7 mouse cellular contexts compared by ENCODE assay signal in genomic region chr2:70824838-70825370, GRCm38 (mm10). TPM values are rescaled to one million over a fixed set of nuclear protein-coding genes. Genes with fewer than 3 reads are reported as not detected.
A peak's percentile ranks its signal among the peaks of the same experiment; 100 is the strongest.
DNase-seq lines count a peak whose midpoint lies in the region; ATAC-seq lines count a peak whose summit lies in the region.

No protein-coding gene starts in this region.

- under 1% methylated on average over 41 of the region's 59 CpGs for WGBS in limb, embryonic 11.5 days
- under 1% methylated on average over 52 of the region's 59 CpGs for WGBS in midbrain, embryonic 13.5 days

- H3K4me2 ChIP-seq in limb, embryonic 11.5 days (ENCODE audit: low read depth, severe bottlenecking) = peak overlapping the region; percentile 59
- peak overlapping the region; percentile 64 for H3K4me2 ChIP-seq in midbrain, embryonic 13.5 days (replicated peaks)

- peak; percentile 78 for ATAC-seq in limb, embryonic 11.5 days (ENCODE audit: insufficient number of reproducible peaks, low FRiP score, low TSS enrichment, low read depth)
- ATAC-seq in midbrain, embryonic 13.5 days = peak; percentile 90

- H3K9ac ChIP-seq in limb, embryonic 11.5 days (ENCODE audit: low read length) = peak overlapping the region; percentile 100
- H3K9ac ChIP-seq in midbrain, embryonic 13.5 days (replicated peaks) = peak overlapping the region; percentile 96

- H3K4me3 ChIP-seq in limb, embryonic 11.5 days (ENCODE audit: low read depth, low read length) = peak overlapping the region; percentile 89
- H3K4me3 ChIP-seq in midbrain, embryonic 13.5 days (replicated peaks) = peak overlapping the region; percentile 92

- H3K36me3 ChIP-seq in limb, embryonic 11.5 days (ENCODE audit: control insufficient read depth, insufficient read depth, low read length) = no peaks in the 10 kb centered on the region
- no peaks in the 10 kb centered on the region for H3K36me3 ChIP-seq in midbrain, embryonic 13.5 days

- DNase-seq in T-cell, adult 2 months (ENCODE audit: low spot score) = peak; percentile 75
- DNase-seq in cerebellum, postnatal 10 days = peak; percentile 74 to 79
- peak; percentile 68 for DNase-seq in frontal cortex, postnatal 36 days (ENCODE audit: low spot score in 2 of 2)
- peak; percentile 80 for DNase-seq in induced T-regulatory cell, adult 2 months (ENCODE audit: low read depth)
- peak; percentile 86 for DNase-seq in limb, embryonic 11.5 days (ENCODE audit: low spot score)
- DNase-seq in skeletal muscle tissue, adult 2 months (ENCODE audit: low read depth, low spot score) = peak; percentile 46

- no peaks in the 10 kb centered on the region for H3K4me1 ChIP-seq in limb, embryonic 11.5 days (ENCODE audit: control insufficient read depth, insufficient read depth, low read length)
- H3K4me1 ChIP-seq in midbrain, embryonic 13.5 days (replicated peaks) = peaks cover 22% of the 10 kb centered on the region

- peak overlapping the region; percentile 100 for H3K27ac ChIP-seq in limb, embryonic 11.5 days (replicated peaks; ENCODE audit: low read depth, low read length)
- peak overlapping the region; percentile 99 for H3K27ac ChIP-seq in midbrain, embryonic 13.5 days

- H3K27me3 ChIP-seq in limb, embryonic 11.5 days (ENCODE audit: control insufficient read depth, insufficient read depth, low read length) = no peaks in the 10 kb centered on the region
- H3K27me3 ChIP-seq in midbrain, embryonic 13.5 days = no peaks in the 10 kb centered on the region

- no peaks in the 10 kb centered on the region for H3K9me3 ChIP-seq in limb, embryonic 11.5 days (ENCODE audit: control insufficient read depth, low read length)
- no peaks in the 10 kb centered on the region for H3K9me3 ChIP-seq in midbrain, embryonic 13.5 days

RNA-seq across cellular contexts. Expression of gene Tlk1, which starts 0.6 kb away (rescaled TPM):
- polyA plus RNA-seq in limb, embryonic 11.5 days (2014; fragmentation: Nextera tagmentation; extraction: Ambion mirVana) = 40.4 and 41.7 TPM in 2 replicates
- polyA plus RNA-seq in midbrain, embryonic 13.5 days (2015; fragmentation: Nextera tagmentation; extraction: Ambion mirVana) = 25.5 and 26.2 TPM in 2 replicates

Comparison
In these comparisons a context has a peak if more than half of its experiments do, and no peak if none do; other contexts are left out.
1. Peak in every context shown above with its lines: DNase-seq, ATAC-seq, H3K4me3 ChIP-seq and H3K27ac ChIP-seq.